Mouse (Mus musculus) liver, embryonic 14.5 days (tissue): ENCODE data around the gene Ccser1.

ENCODE experiments used
- CTCF ChIP-seq: IDR thresholded peaks from 2 replicates; pipeline ENCODE4 v1.5.1; 2016; ENCODE audit warnings: antibody characterized with exemption, low read depth, control low read depth
- EP300 ChIP-seq: IDR thresholded peaks from 2 replicates; pipeline ENCODE4 v1.6.1; 2016; ENCODE audit warnings: antibody characterized with exemption, low read depth

DNA sequence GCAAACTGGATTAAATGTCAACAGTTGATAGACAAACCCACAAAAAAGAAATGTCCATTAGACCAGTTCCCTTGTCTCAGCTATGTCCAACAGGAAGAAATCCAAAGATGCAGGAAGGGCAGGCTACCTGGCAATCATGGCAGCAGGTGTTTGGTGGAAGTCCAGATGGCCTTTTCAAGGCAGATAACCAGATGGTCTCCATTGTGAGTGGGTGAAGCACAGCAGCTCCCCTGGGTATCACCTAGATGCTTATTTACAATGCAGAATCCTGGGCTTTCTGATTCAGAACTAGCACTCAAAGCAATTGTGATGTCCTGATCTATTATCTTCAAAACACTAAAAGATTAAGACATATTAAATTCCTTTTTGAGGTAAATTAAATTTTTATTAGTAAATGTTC is 980.2 kb downstream of the Ccser1 start:
- TF ChIP-seq CTCF: no peak
- no peak for TF ChIP-seq EP300
